Mouse (Mus musculus) liver, embryonic 14.5 days (tissue): ENCODE data around the gene Cit. TPM values are rescaled to one million over a fixed set of nuclear protein-coding genes. Genes with fewer than 3 reads are reported as not detected.

Experiments used
- ATAC-seq: fragments of 200-750 bp; cut with Nextera tagmentation; 2 replicates; pipeline ENCODE4 v1.8.0; 2017; ENCODE audit warnings: moderate number of reproducible peaks, mild to moderate bottlenecking, moderate library complexity; ENCODE audit not compliant: insufficient read depth
- DNase-seq, 3 experiments: peaks; one replicate each; pipeline ENCODE4 v3.0.0-alpha.2; 2012 to 2013; ENCODE audit warnings: low read depth in 3 of 3, low spot score in 3 of 3
- H3K27ac ChIP-seq: fragments of 300-500 bp; sonication (generic); 2 replicates; pipeline ENCODE4 v1.5.1; 2014; ENCODE audit warnings: moderate library complexity, mild to moderate bottlenecking, control low read depth, inconsistent platforms
- H3K27me3 ChIP-seq: fragments of 300-500 bp; sonication (generic); 2 replicates; pipeline ENCODE4 v1.6.1; 2014; ENCODE audit warnings: mild to moderate bottlenecking, low read length, moderate library complexity; ENCODE audit not compliant: control insufficient read depth, insufficient read depth
- H3K36me3 ChIP-seq: fragments of 300-500 bp; sonication (generic); replicated peaks from 2 replicates; pipeline ENCODE4 v1.6.1; 2014; ENCODE audit warnings: low read depth; ENCODE audit not compliant: control insufficient read depth, insufficient read depth
- H3K4me1 ChIP-seq, 2 experiments: fragments of 200-500 bp in 1 of 2; fragments of 300-500 bp in 1 of 2; sonication (generic) in 1 of 2; replicated peaks; 2 replicates each; pipeline ENCODE4 v1.6.1; 2012 to 2014; ENCODE audit warnings: antibody characterized with exemption in 1 of 2, inconsistent platforms in 1 of 2, low read length in 1 of 2; ENCODE audit not compliant: control insufficient read depth in 2 of 2, insufficient read depth in 2 of 2
- H3K4me2 ChIP-seq: fragments of 300-500 bp; sonication (generic); 2 replicates; pipeline ENCODE4 v1.6.1; 2014; ENCODE audit warnings: low read depth, mild to moderate bottlenecking, control low read depth, moderate library complexity
- H3K4me3 ChIP-seq, 2 experiments: fragments of 200-500 bp in 1 of 2; fragments of 300-500 bp in 1 of 2; sonication (generic) in 1 of 2; 2 replicates each; pipeline ENCODE4 v1.5.1; 2012 to 2014; ENCODE audit warnings: low read depth in 2 of 2, low read length in 2 of 2, mild to moderate bottlenecking in 2 of 2, control low read depth in 1 of 2, inconsistent platforms in 1 of 2, moderate library complexity in 1 of 2; ENCODE audit not compliant: insufficient read depth in 1 of 2
- H3K9ac ChIP-seq: fragments of 300-500 bp; sonication (generic); replicated peaks from 2 replicates; pipeline ENCODE4 v1.6.1; 2014; ENCODE audit warnings: mild to moderate bottlenecking, control low read depth, moderate library complexity
- H3K9me3 ChIP-seq: fragments of 300-500 bp; sonication (generic); 2 replicates; pipeline ENCODE4 v1.6.1; 2016; ENCODE audit warnings: low read length, mixed read lengths; ENCODE audit not compliant: control insufficient read depth
- CTCF ChIP-seq: IDR thresholded peaks from 2 replicates; pipeline ENCODE4 v1.5.1; 2016; ENCODE audit warnings: antibody characterized with exemption, low read depth, control low read depth
- EP300 ChIP-seq: IDR thresholded peaks from 2 replicates; pipeline ENCODE4 v1.6.1; 2016; ENCODE audit warnings: antibody characterized with exemption, low read depth
- WGBS: fragments of 180-500 bp; shearing (Covaris S2); extraction: QIAGEN DNeasy Blood & Tissue Kit; methylation state at CpG from one replicate; pipeline ENCODE4 v1.1.7; 2014; ENCODE audit not compliant: insufficient replicate concordance; 5-methylcytosine and 5-hydroxymethylcytosine counted together
- polyA plus RNA-seq, 2 experiments: library from polyadenylated mRNA; depleted of rRNA in 1 of 2; stranded (reverse) in 1 of 2; unstranded in 1 of 2; fragments of >200 nt; fragmentation: Nextera tagmentation in 1 of 2; extraction: Ambion mirVana in 1 of 2; gene quantifications; 2 replicates each; pipeline versions ENCODE4 v1.2.1 to v1.2.3; 2012 to 2014

Cit gene
- polyA plus RNA-seq, 2 experiments, result 21.1 to 24.5 TPM

DNA sequence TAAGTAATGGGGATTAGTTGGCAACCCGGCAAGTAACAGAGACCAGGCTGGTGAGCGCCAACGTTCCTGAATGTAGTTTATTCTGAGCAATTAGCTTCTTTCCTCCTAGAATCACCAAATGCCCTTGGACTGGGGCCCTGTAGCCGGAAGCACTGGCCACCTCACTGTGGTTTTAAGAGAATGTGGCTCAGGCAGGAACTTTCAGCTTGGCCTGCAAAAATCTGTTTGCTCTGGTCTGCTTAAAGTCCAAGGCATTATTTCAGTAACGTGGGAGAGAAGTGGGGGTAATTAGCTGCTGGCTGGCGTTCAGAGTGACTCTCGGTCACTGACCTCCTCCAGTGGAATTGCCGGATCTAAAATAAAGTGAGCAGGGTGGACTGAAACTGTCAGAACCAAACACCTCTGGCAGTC is 178.2 kb downstream of the Cit start:
- peak overlapping the region; percentile 95 for H3K4me2 ChIP-seq
- H3K36me3 ChIP-seq, result peaks cover 42% of the 10 kb centered on the region
- H3K27me3 ChIP-seq, result no peaks in the 10 kb centered on the region
- WGBS, result 7% methylated on average over 8 of the region's 8 CpGs
- H3K4me3 ChIP-seq, result peak overlapping the region; percentile 88 to 100
- peaks cover 65 to 68% of the 10 kb centered on the region in 2 experiments for H3K4me1 ChIP-seq
- ATAC-seq (no peak), DNase-seq (no peak)
- peak overlapping the region; percentile 99 for H3K27ac ChIP-seq
- no peaks in the 10 kb centered on the region for H3K9me3 ChIP-seq
- TF ChIP-seq CTCF (no peak), EP300 (no peak)
- H3K9ac ChIP-seq, result peak overlapping the region; percentile 99

DNA sequence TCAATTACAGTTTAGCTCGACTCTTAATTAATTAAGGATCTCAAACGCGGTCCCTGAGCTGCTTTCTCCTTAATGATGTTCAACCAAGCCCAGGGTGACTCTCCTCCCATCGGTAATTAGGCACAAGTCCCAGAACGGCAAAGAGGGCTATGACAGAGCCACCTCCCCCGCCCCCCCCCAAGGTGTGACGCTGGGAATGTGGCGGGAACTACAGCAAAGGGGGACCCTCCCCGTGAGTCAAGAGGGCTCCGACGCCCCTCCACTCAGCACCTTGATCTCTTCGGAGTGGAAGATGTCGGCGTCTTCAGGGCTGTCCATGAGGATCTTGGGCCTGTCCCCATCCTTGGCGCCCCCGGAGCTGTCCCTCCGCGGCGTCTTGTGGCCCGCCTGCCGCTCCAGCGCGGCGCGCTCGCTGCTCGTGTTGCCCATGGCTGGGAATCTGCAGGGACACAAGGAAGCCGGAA is 178.8 kb downstream of the Cit start:
- H3K4me2 ChIP-seq, result peak overlapping the region; percentile 95
- DNase-seq (no peak), ATAC-seq (peak; percentile 3; the same call in 1 of the 2 replicates)
- TF ChIP-seq CTCF, result no peak
- no peak for TF ChIP-seq EP300
- H3K36me3 ChIP-seq, result peaks cover 37% of the 10 kb centered on the region
- H3K4me1 ChIP-seq, result peaks cover 70 to 74% of the 10 kb centered on the region in 2 experiments
- H3K9me3 ChIP-seq, result no peaks in the 10 kb centered on the region
- H3K27ac ChIP-seq, result peak overlapping the region; percentile 99
- under 1% methylated on average over 28 of the region's 28 CpGs for WGBS
- no peaks in the 10 kb centered on the region for H3K27me3 ChIP-seq
- H3K4me3 ChIP-seq, result peak overlapping the region; percentile 88 to 100
- peak overlapping the region; percentile 99 for H3K9ac ChIP-seq

DNA sequence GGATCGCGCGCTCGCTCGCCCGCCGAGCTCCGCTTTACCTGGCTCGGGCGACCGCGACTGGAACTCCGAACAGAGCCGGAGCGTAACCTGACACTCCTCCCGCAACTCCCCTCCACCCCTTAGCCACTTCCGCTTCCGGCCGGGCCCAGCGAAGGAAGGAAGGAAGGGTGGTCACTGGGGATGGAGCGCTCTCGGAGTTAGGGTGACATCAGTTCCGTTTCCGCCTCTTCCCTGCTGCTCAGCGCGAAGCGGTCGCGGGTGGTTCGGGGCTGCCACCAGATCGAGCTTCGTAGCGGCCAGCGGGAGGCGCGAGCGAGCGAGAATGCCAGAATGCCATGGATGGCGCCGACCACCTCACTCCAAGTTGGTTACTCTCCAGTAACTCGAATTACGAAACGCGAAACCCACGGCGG is 179.3 kb downstream of the Cit start, which contains the start of gene Prkab1:
Prkab1 (minus strand) TSS at position 182 of the 413 bp plus-strand sequence.
- peak; percentile 77 for ATAC-seq
- Histone ChIP-seq H3K4me1 (peaks cover 70 to 74% of the 10 kb centered on the region in 2 experiments), H3K9ac (peak within 1 kb of the TSS; percentile 99)

DNA sequence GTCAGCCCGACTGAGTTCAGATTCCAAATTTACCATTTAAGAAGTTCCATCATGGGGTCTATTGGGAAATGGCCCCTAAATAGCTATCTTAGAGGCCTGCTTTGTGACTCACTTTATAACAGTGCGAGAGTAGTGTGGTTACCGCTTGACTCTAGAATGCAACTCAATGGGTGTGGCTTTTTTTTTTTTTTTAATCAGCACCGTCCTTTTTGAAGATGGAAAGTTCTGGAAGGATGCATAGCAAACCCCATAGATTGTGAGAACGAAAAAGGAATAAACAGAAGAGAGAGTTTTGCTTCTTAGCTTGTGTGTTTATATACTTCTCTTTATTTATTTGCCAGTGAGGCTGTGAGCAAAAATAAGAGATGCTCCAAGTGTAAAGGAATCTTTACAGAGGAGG is 181.0 kb downstream of the Cit start:
- Histone ChIP-seq H3K27ac (peak overlapping the region; percentile 99), H3K27me3 (no peaks in the 10 kb centered on the region), H3K4me2 (peak overlapping the region; percentile 95), H3K9ac (peak overlapping the region; percentile 62), H3K36me3 (peaks cover 14% of the 10 kb centered on the region), H3K4me1 (peaks cover 68 to 71% of the 10 kb centered on the region in 2 experiments), H3K4me3 (peak overlapping the region; percentile 37 to 49), H3K9me3 (no peaks in the 10 kb centered on the region)
- DNase-seq (peak in 1 of 3 experiments; percentile 74), ATAC-seq (peak; percentile 25; the same call in 1 of the 2 replicates)
- TF ChIP-seq EP300, result no peak
- TF ChIP-seq CTCF, result no peak
- WGBS, result 16% methylated on average over 5 of the region's 5 CpGs

More for the DNA sequence above, 179.3 kb downstream of the Cit start, which contains the start of gene Prkab1:
- H3K27me3 ChIP-seq, result no peaks in the 10 kb centered on the region
- peaks cover 32% of the 10 kb centered on the region for H3K36me3 ChIP-seq
- TF ChIP-seq EP300 (peak; percentile 30; the same call in 1 of the 2 replicates), CTCF (peak; percentile 85)
- no peaks in the 10 kb centered on the region for H3K9me3 ChIP-seq
- DNase-seq, result peak; percentile 92
- peak within 1 kb of the TSS; percentile 99 for H3K27ac ChIP-seq
- H3K4me2 ChIP-seq, result peak within 1 kb of the TSS; percentile 95
- peak within 1 kb of the TSS; percentile 88 to 100 for H3K4me3 ChIP-seq
- WGBS, result under 1% methylated on average over 46 of the region's 46 CpGs

DNA sequence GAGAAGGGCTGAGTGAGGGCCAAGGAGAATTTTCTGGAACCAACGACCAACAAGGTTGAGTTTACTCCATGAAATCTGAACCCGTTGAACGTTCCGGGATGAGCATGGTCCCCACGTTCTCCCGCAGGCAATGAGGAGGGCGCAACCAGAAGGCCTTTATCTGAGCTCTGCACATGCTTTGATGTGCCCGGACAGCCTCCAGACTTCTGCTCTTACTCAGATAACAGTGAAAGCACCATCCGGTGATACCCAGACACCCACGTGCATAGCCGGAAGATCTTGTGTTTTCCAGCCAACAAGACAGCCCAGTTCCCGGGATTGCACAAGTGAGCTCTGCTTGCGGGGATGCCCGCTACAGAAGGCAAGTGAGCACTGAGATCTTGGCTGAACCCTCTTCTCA is 181.5 kb downstream of the Cit start:
- H3K36me3 ChIP-seq, result peaks cover 9% of the 10 kb centered on the region
- peak overlapping the region; percentile 61 for H3K9ac ChIP-seq
- H3K4me3 ChIP-seq, result peak overlapping the region; percentile 49 to 62
- H3K27ac ChIP-seq, result peak overlapping the region; percentile 99
- H3K9me3 ChIP-seq, result no peaks in the 10 kb centered on the region
- DNase-seq (peak; percentile 94 to 96 (median 94)), ATAC-seq (peak; percentile 78)
- 9% methylated on average over 14 of the region's 14 CpGs for WGBS
- H3K4me2 ChIP-seq, result peak overlapping the region; percentile 95
- H3K4me1 ChIP-seq, result peaks cover 68 to 70% of the 10 kb centered on the region in 2 experiments
- TF ChIP-seq EP300, result peak; percentile 98
- no peak for TF ChIP-seq CTCF
- no peaks in the 10 kb centered on the region for H3K27me3 ChIP-seq
